Mouse (Mus musculus): ENCODE results near the gene Ptpn5. TPM values are rescaled to one million over a fixed set of nuclear protein-coding genes. Genes with fewer than 3 reads are reported as not detected.

Gene Ptpn5
- polyA plus RNA-seq, 1 experiment from 2014 or later: 0.44 TPM

- WGBS: 87% methylated on average over 3 of the region's 3 CpGs
- no peak overlapping the region for H3K4me2 ChIP-seq
Measured at GRCm38 (mm10) chr7:47111121-47111520, 22.4 kb downstream of the Ptpn5 start.

DNA sequence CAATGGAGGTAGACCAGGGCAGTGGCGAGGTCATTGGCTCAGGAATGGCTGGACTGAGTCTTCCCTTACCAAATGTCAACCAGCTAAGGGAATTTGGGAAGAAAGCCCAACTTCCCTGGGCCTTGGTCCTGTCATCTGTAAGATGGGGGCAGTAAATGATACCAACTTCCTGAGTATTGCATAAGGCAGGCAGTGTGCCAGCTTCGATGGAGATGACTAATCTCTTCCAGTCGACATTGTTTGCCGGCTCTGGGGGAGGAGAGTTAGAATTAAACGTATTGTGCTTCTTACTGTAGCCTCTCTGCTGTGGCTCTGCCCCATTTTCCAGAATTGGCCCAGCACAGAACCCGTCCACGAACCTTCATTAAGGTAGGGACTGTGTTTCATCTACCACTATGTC is 23.0 kb downstream of the Ptpn5 start:
- ATAC-seq (ENCODE audit: insufficient number of reproducible peaks, insufficient read depth, low FRiP score, low TSS enrichment, low read depth): no peak
- H3K27me3 ChIP-seq: no peaks in the 10 kb centered on the region
- 77% methylated on average over 7 of the region's 7 CpGs for WGBS

More at GRCm38 (mm10) chr7:47111121-47111520, 22.4 kb downstream of the Ptpn5 start:
- no peak for ATAC-seq (ENCODE audit: insufficient number of reproducible peaks, insufficient read depth, low FRiP score, low TSS enrichment, low read depth)
- no peak overlapping the region for H3K27ac ChIP-seq
- no peaks in the 10 kb centered on the region for H3K9me3 ChIP-seq
- H3K4me1 ChIP-seq (replicated peaks): no peaks in the 10 kb centered on the region
- H3K4me3 ChIP-seq (replicated peaks): no peak overlapping the region
- no peaks in the 10 kb centered on the region for H3K36me3 ChIP-seq
- no peak overlapping the region for H3K9ac ChIP-seq (replicated peaks)
- no peaks in the 10 kb centered on the region for H3K27me3 ChIP-seq

DNA sequence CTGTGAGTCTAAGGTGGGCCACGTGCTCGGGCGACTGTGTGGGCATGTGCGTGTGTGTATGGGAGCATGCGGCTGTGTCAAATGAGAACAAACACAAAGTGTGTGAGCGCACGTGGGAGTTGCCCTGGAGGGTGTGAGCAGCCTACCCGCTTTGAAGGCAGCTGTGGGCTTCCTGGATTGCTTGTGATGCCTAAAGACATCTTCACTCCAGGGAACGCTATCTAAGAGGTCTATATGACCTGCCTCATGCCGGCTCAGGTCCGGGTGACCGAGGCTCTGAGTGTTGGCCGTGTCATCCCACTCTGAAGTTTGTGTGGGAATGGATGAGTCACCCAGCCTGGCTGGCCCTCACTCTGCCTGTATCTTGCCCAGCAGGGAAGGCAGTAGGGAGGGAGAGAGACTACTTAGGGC is 24.7 kb downstream of the Ptpn5 start:
- H3K9me3 ChIP-seq: no peaks in the 10 kb centered on the region
- H3K27ac ChIP-seq: no peak overlapping the region
- no peaks in the 10 kb centered on the region for H3K4me1 ChIP-seq (replicated peaks)
- no peak for ATAC-seq (ENCODE audit: insufficient number of reproducible peaks, insufficient read depth, low FRiP score, low TSS enrichment, low read depth)
- H3K27me3 ChIP-seq: no peaks in the 10 kb centered on the region
- 84% methylated on average over 13 of the region's 13 CpGs for WGBS
- H3K4me2 ChIP-seq: no peak overlapping the region
- no peaks in the 10 kb centered on the region for H3K36me3 ChIP-seq
- H3K9ac ChIP-seq (replicated peaks): no peak overlapping the region
- H3K4me3 ChIP-seq (replicated peaks): no peak overlapping the region

More for the DNA sequence above, 23.0 kb downstream of the Ptpn5 start:
- Histone ChIP-seq H3K4me3 (replicated peaks) (no peak overlapping the region), H3K9ac (replicated peaks) (no peak overlapping the region), H3K4me1 (replicated peaks) (no peaks in the 10 kb centered on the region), H3K27ac (no peak overlapping the region), H3K36me3 (no peaks in the 10 kb centered on the region), H3K9me3 (no peaks in the 10 kb centered on the region), H3K4me2 (no peak overlapping the region)

GRCm38 (mm10) chr7:47106949-47107348 is 26.5 kb downstream of the Ptpn5 start:
- Histone ChIP-seq H3K4me3 (replicated peaks) (no peak overlapping the region), H3K27me3 (no peaks in the 10 kb centered on the region), H3K9ac (replicated peaks) (no peak overlapping the region), H3K4me1 (replicated peaks) (no peaks in the 10 kb centered on the region), H3K27ac (no peak overlapping the region), H3K9me3 (no peaks in the 10 kb centered on the region), H3K36me3 (no peaks in the 10 kb centered on the region), H3K4me2 (no peak overlapping the region)
- no peak for ATAC-seq (ENCODE audit: insufficient number of reproducible peaks, insufficient read depth, low FRiP score, low TSS enrichment, low read depth)

DNA sequence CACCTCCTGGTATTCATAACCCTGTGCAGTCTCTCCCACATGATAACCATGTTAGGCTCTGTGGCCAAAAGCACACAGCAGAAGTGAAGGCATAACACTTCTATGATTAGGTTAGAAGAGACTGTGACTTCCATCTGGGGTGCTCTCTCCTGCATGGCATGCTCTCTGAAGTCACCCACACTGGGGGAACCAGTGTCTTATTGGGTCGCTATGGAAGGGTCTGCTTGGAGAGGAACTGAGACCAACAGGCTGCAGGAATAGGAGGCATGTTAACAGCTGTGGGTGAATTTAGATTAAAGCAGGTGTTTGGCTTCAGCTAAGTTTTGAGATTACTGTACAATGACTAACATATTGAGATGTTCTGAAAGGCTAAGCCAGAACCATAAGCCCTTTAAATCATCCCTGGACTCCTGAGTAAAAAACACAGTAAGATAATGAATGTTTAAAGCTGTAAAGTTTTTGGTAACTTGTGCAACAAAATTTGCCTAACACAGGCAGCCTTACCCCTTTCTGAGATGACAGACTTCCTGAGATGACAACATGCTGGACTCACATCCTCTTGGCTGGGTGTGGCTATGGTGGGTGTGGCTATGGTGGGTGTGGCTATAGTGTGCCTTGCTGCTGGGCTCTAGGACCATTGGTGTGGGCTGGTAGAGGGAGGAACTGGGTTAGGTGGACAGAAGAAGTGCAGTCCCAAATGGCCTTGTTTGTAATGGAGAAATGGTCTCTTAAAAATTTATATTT is 29.6 kb downstream of the Ptpn5 start:
- no peak for ATAC-seq (ENCODE audit: insufficient number of reproducible peaks, insufficient read depth, low FRiP score, low TSS enrichment, low read depth)
- H3K4me1 ChIP-seq (replicated peaks): no peaks in the 10 kb centered on the region
- no peak overlapping the region for H3K4me3 ChIP-seq (replicated peaks)
- no peak overlapping the region for H3K9ac ChIP-seq (replicated peaks)
- no peak overlapping the region for H3K4me2 ChIP-seq
- no peak overlapping the region for H3K27ac ChIP-seq
- no peaks in the 10 kb centered on the region; the same call in 1 of the 2 replicates for H3K27me3 ChIP-seq
- no peaks in the 10 kb centered on the region for H3K36me3 ChIP-seq
- H3K9me3 ChIP-seq: no peaks in the 10 kb centered on the region
- WGBS: 88% methylated on average over 1 of the region's 1 CpGs

DNA sequence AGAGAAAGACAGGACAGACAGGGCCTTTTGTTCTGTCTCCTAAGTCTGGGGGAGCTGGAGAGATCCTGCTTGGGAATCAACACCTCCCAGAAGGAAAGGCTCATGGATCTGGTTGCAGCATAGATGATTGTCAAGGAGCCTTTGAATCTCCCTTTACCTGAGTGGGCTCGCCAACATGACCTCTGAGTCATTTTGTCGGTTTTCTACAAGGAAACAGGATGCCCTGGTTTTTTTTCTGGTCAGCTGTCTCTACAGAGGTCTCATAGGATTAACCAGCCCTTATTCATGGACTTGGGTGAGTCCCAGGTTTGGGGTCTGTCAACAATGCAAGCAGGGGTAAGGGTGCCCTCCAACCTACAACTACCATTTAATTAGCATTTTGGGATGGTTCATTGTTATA is 30.5 kb downstream of the Ptpn5 start:
- no peaks in the 10 kb centered on the region for H3K36me3 ChIP-seq
- no peaks in the 10 kb centered on the region for H3K4me1 ChIP-seq (replicated peaks)

GRCm38 (mm10) chr7:47100615-47101014 is 32.9 kb downstream of the Ptpn5 start:
- Histone ChIP-seq H3K4me2 (no peak overlapping the region), H3K4me3 (replicated peaks) (no peak overlapping the region), H3K9me3 (no peaks in the 10 kb centered on the region), H3K36me3 (no peaks in the 10 kb centered on the region), H3K9ac (replicated peaks) (no peak overlapping the region), H3K4me1 (replicated peaks) (no peaks in the 10 kb centered on the region), H3K27ac (no peak overlapping the region), H3K27me3 (no peaks in the 10 kb centered on the region; the same call in 1 of the 2 replicates)
- WGBS: 79% methylated on average over 6 of the region's 6 CpGs
- no peak for ATAC-seq (ENCODE audit: insufficient number of reproducible peaks, insufficient read depth, low FRiP score, low TSS enrichment, low read depth)

More for the DNA sequence above, 30.5 kb downstream of the Ptpn5 start:
- no peak overlapping the region for H3K4me3 ChIP-seq (replicated peaks)
- no peak overlapping the region for H3K9ac ChIP-seq (replicated peaks)
- H3K9me3 ChIP-seq: no peaks in the 10 kb centered on the region
- no peak overlapping the region for H3K27ac ChIP-seq
- H3K4me2 ChIP-seq: no peak overlapping the region
- WGBS: 78% methylated on average over 2 of the region's 2 CpGs
- H3K27me3 ChIP-seq: no peaks in the 10 kb centered on the region; the same call in 1 of the 2 replicates
- ATAC-seq (ENCODE audit: insufficient number of reproducible peaks, insufficient read depth, low FRiP score, low TSS enrichment, low read depth): no peak

DNA sequence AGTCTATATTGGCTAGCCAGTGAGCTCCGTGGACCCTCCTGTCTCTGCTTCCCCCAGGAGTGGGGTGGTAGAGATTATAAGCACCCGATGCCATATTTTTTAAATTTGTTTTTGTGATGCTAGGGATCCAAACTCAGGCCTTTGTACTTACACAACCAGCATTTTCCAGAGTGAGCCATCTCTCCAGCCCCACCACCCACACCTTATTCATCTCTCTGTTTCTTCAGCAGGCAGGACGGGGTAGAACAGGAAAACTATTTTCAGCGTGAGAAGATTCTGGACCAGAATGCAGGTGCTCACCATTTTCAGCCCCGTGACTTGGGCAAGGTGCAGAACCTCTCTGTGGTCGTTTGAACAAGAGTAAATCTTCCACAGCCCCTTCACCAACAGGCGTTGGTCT is 34.2 kb downstream of the Ptpn5 start:
- Histone ChIP-seq H3K4me3 (replicated peaks) (no peak overlapping the region), H3K36me3 (no peaks in the 10 kb centered on the region), H3K9ac (replicated peaks) (no peak overlapping the region), H3K9me3 (no peaks in the 10 kb centered on the region), H3K4me1 (replicated peaks) (no peaks in the 10 kb centered on the region), H3K27me3 (no peaks in the 10 kb centered on the region; the same call in 1 of the 2 replicates), H3K27ac (no peak overlapping the region), H3K4me2 (no peak overlapping the region)
- WGBS: 83% methylated on average over 7 of the region's 7 CpGs
- ATAC-seq (ENCODE audit: insufficient number of reproducible peaks, insufficient read depth, low FRiP score, low TSS enrichment, low read depth): no peak

GRCm38 (mm10) chr7:47098044-47098443 is 35.4 kb downstream of the Ptpn5 start:
- Histone ChIP-seq H3K4me2 (no peak overlapping the region), H3K4me3 (replicated peaks) (no peak overlapping the region), H3K27me3 (no peaks in the 10 kb centered on the region; the same call in 1 of the 2 replicates), H3K4me1 (replicated peaks) (no peaks in the 10 kb centered on the region), H3K27ac (no peak overlapping the region), H3K36me3 (no peaks in the 10 kb centered on the region), H3K9me3 (no peaks in the 10 kb centered on the region), H3K9ac (replicated peaks) (no peak overlapping the region)
- ATAC-seq (ENCODE audit: insufficient number of reproducible peaks, insufficient read depth, low FRiP score, low TSS enrichment, low read depth): no peak
- 70% methylated on average over 7 of the region's 7 CpGs for WGBS

- H3K4me1 ChIP-seq (replicated peaks): no peaks in the 10 kb centered on the region
- no peak overlapping the region for H3K4me2 ChIP-seq
- 69% methylated on average over 2 of the region's 2 CpGs for WGBS
- H3K27ac ChIP-seq: no peak overlapping the region
- no peaks in the 10 kb centered on the region; the same call in 1 of the 2 replicates for H3K27me3 ChIP-seq
- no peak overlapping the region for H3K4me3 ChIP-seq (replicated peaks)
- H3K9ac ChIP-seq (replicated peaks): no peak overlapping the region
- no peak for ATAC-seq (ENCODE audit: insufficient number of reproducible peaks, insufficient read depth, low FRiP score, low TSS enrichment, low read depth)
- H3K9me3 ChIP-seq: no peaks in the 10 kb centered on the region
- H3K36me3 ChIP-seq: no peaks in the 10 kb centered on the region
Measured at GRCm38 (mm10) chr7:47094969-47095368, 38.5 kb downstream of the Ptpn5 start.

GRCm38 (mm10) chr7:47093935-47094334 is 39.5 kb downstream of the Ptpn5 start:
- Histone ChIP-seq H3K9me3 (no peaks in the 10 kb centered on the region), H3K27me3 (no peaks in the 10 kb centered on the region), H3K36me3 (no peaks in the 10 kb centered on the region), H3K27ac (no peak overlapping the region), H3K4me3 (replicated peaks) (no peak overlapping the region), H3K9ac (replicated peaks) (no peak overlapping the region), H3K4me2 (no peak overlapping the region), H3K4me1 (replicated peaks) (no peaks in the 10 kb centered on the region)
- 87% methylated on average over 5 of the region's 5 CpGs for WGBS
- no peak for ATAC-seq (ENCODE audit: insufficient number of reproducible peaks, insufficient read depth, low FRiP score, low TSS enrichment, low read depth)

DNA sequence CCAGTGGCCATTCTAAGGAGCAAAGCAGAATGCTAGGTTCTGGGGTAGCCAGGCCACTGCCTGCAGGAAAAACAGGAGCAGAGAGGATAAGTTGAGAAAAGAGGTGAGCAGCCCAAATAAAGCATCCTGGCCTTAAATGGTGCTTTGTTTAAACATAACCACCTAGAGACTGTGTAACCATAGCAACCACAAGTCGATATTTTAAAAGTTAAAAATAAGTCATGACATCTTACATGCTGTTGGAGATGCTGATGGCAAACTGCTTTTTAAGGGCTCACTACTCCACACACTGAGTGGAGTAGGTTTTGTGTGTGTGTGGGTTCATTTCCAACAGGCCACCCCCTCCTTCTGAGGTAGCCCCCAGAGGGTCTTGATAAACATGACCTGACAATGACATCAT is 48.4 kb downstream of the Ptpn5 start:
- no peak overlapping the region; the same call in 1 of the 2 replicates for H3K9ac ChIP-seq (replicated peaks)
- no peak overlapping the region for H3K27ac ChIP-seq
- no peaks in the 10 kb centered on the region for H3K9me3 ChIP-seq

More for the DNA sequence above, 48.4 kb downstream of the Ptpn5 start:
- H3K4me3 ChIP-seq (replicated peaks): no peak overlapping the region
- H3K27me3 ChIP-seq: no peaks in the 10 kb centered on the region
- no peak overlapping the region for H3K4me2 ChIP-seq
- 79% methylated on average over 1 of the region's 1 CpGs for WGBS
- ATAC-seq (ENCODE audit: insufficient number of reproducible peaks, insufficient read depth, low FRiP score, low TSS enrichment, low read depth): no peak
- no peaks in the 10 kb centered on the region for H3K4me1 ChIP-seq (replicated peaks)
- H3K36me3 ChIP-seq: no peaks in the 10 kb centered on the region
